Mouse (Mus musculus) hindbrain, embryonic 11.5 days (tissue): ENCODE measurements around the gene Gjd3. TPM values are rescaled to one million over a fixed set of nuclear protein-coding genes. Genes with fewer than 3 reads are reported as not detected.

Experiments
- ATAC-seq: fragments of 200-750 bp; cut with Nextera tagmentation; 2 replicates; pipeline ENCODE4 v1.8.0; 2017; ENCODE audit warnings: mild to moderate bottlenecking, moderate TSS enrichment, moderate library complexity; ENCODE audit not compliant: low FRiP score
- DNase-seq: peaks from one replicate; pipeline ENCODE4 v3.0.0-alpha.2; 2015; ENCODE audit warnings: low spot score
- H3K27ac ChIP-seq: fragments of 300-500 bp; sonication (generic); 2 replicates; pipeline ENCODE4 v1.5.1; 2014; ENCODE audit warnings: mild to moderate bottlenecking, low read depth, low read length
- H3K27me3 ChIP-seq: fragments of 300-500 bp; sonication (generic); 2 replicates; pipeline ENCODE4 v1.6.1; 2014; ENCODE audit warnings: mild to moderate bottlenecking, low read length, moderate library complexity, mixed read lengths; ENCODE audit not compliant: control insufficient read depth, insufficient read depth
- H3K36me3 ChIP-seq: fragments of 300-500 bp; sonication (generic); 2 replicates; pipeline ENCODE4 v1.6.1; 2014; ENCODE audit warnings: mild to moderate bottlenecking, low read length, moderate library complexity, mixed read lengths; ENCODE audit not compliant: control insufficient read depth, insufficient read depth
- H3K4me1 ChIP-seq: fragments of 300-500 bp; sonication (generic); replicated peaks from 2 replicates; pipeline ENCODE4 v1.6.1; 2014; ENCODE audit warnings: low read length, mixed read lengths; ENCODE audit not compliant: control insufficient read depth, insufficient read depth
- H3K4me2 ChIP-seq: fragments of 300-500 bp; sonication (generic); replicated peaks from 2 replicates; pipeline ENCODE4 v1.6.1; 2014; ENCODE audit warnings: mild to moderate bottlenecking, low read depth, low read length
- H3K4me3 ChIP-seq: fragments of 300-500 bp; sonication (generic); 2 replicates; pipeline ENCODE4 v1.5.1; 2014; ENCODE audit warnings: low read depth, low read length
- H3K9ac ChIP-seq: fragments of 300-500 bp; sonication (generic); 2 replicates; pipeline ENCODE4 v1.6.1; 2014; ENCODE audit warnings: low read depth, low read length
- H3K9me3 ChIP-seq: fragments of 300-500 bp; sonication (generic); 2 replicates; pipeline ENCODE4 v1.6.1; 2016; ENCODE audit warnings: low read length; ENCODE audit not compliant: control insufficient read depth
- WGBS: fragments of 180-500 bp; shearing (Covaris S2); extraction: QIAGEN DNeasy Blood & Tissue Kit; methylation state at CpG from one replicate; pipeline ENCODE4 v1.1.7; 2014; 5-methylcytosine and 5-hydroxymethylcytosine counted together
- polyA plus RNA-seq: library from polyadenylated mRNA; unstranded; fragments of >200 nt; fragmentation: Nextera tagmentation; extraction: Ambion mirVana; gene quantifications from 2 replicates; pipeline ENCODE4 v1.2.1, GENCODE M21; 2014

Gjd3 gene
- polyA plus RNA-seq, 1 experiment from 2014 or later = 0.28 TPM

DNA sequence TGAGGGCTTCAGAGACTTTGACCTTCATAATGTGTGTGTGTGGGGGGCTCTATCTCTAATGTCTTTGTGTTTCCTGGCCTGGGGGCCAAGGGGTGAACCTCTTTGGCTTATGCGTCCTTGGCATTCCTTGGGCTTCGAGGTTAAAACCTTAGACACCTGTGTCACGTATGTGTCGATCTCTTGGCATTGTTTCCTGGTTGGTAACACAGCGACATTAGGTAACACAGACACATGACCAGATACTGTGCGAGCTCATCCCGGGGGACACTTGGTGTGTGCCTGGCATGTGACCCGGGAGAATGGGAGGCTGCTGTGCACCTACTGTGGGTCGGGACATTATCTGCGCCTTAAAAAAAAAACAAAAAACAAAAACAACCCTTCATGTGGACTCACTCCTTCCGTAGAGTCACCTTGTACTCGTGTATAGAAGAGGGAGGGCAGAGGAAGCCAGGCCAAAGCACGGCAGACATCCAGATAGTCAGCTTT is 28.9 kb downstream of the Gjd3 start:
- Histone ChIP-seq H3K36me3 (no peaks in the 10 kb centered on the region), H3K4me2 (peak overlapping the region; percentile 21; the same call in 1 of the 2 replicates), H3K9me3 (no peaks in the 10 kb centered on the region), H3K4me1 (peaks cover 16% of the 10 kb centered on the region), H3K27ac (peak overlapping the region; percentile 71; the same call in 1 of the 2 replicates), H3K9ac (peak overlapping the region; percentile 34; the same call in 1 of the 2 replicates), H3K4me3 (no peak overlapping the region), H3K27me3 (no peaks in the 10 kb centered on the region)
- WGBS = 32% methylated on average over 13 of the region's 13 CpGs
- DNase-seq (no peak), ATAC-seq (no peak)

DNA sequence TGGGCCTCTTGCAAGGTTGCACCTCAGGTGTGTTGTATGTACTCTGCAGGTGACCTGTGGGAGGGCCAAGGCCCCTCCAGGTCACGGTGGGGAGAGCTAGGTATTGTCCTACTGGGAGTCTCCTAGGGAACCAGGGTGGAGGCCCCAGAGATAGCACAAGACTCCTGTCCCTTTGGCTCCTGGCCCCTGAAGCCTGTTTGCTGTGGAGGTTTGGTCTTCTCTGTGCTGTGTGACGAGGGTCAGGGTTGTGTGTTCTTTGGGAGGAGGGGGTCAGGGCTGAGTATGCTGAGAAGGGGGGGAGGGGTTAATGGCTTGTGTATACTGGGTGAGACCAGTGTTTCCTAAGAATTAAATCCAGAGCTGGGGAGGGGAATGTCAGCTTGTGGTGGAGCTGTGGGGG is 29.5 kb downstream of the Gjd3 start:
- Histone ChIP-seq H3K4me3 (no peak overlapping the region), H3K4me1 (peaks cover 16% of the 10 kb centered on the region), H3K27me3 (no peaks in the 10 kb centered on the region), H3K27ac (no peak overlapping the region), H3K9ac (no peak overlapping the region), H3K36me3 (no peaks in the 10 kb centered on the region), H3K4me2 (no peak overlapping the region), H3K9me3 (no peaks in the 10 kb centered on the region)
- ATAC-seq (peak; percentile 12; the same call in 1 of the 2 replicates), DNase-seq (peak; percentile 19)
- 27% methylated on average over 2 of the region's 2 CpGs for WGBS

DNA sequence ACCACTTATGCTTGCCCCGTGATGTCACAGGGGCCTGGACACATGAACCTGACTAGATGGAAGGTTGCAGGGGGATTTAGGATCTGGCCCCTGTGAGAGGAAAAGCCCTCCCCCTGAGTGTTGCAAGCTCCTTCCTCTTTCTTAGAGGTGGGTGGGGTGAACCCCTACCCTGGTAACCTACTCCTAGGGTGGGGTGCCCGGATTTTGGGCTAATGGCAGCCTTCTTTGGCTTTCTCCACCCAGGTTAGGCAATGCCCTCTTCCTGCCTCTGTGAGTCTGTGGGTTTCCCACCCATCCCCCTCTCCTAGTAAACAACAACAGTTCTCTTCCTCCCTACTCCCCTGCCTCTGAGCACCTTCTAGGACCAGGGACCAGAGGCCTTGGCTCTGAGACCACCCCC is 30.1 kb downstream of the Gjd3 start:
- H3K9me3 ChIP-seq = no peaks in the 10 kb centered on the region
- no peaks in the 10 kb centered on the region for H3K27me3 ChIP-seq
- peaks cover 16% of the 10 kb centered on the region for H3K4me1 ChIP-seq
- no peak overlapping the region for H3K4me3 ChIP-seq
- H3K27ac ChIP-seq = no peak overlapping the region
- H3K9ac ChIP-seq = no peak overlapping the region
- H3K4me2 ChIP-seq = no peak overlapping the region
- no peak for DNase-seq
- 71% methylated on average over 2 of the region's 2 CpGs for WGBS
- ATAC-seq = no peak
- no peaks in the 10 kb centered on the region for H3K36me3 ChIP-seq

- Histone ChIP-seq H3K4me1 (peaks cover 16% of the 10 kb centered on the region), H3K4me3 (no peak overlapping the region), H3K36me3 (no peaks in the 10 kb centered on the region), H3K9ac (no peak overlapping the region), H3K9me3 (no peaks in the 10 kb centered on the region), H3K27me3 (no peaks in the 10 kb centered on the region), H3K27ac (no peak overlapping the region), H3K4me2 (no peak overlapping the region)
- ATAC-seq (no peak), DNase-seq (no peak)
- 85% methylated on average over 1 of the region's 1 CpGs for WGBS
These were observed 30.7 kb downstream of the Gjd3 start for GRCm38 (mm10) chr11:98952111-98952510.

DNA sequence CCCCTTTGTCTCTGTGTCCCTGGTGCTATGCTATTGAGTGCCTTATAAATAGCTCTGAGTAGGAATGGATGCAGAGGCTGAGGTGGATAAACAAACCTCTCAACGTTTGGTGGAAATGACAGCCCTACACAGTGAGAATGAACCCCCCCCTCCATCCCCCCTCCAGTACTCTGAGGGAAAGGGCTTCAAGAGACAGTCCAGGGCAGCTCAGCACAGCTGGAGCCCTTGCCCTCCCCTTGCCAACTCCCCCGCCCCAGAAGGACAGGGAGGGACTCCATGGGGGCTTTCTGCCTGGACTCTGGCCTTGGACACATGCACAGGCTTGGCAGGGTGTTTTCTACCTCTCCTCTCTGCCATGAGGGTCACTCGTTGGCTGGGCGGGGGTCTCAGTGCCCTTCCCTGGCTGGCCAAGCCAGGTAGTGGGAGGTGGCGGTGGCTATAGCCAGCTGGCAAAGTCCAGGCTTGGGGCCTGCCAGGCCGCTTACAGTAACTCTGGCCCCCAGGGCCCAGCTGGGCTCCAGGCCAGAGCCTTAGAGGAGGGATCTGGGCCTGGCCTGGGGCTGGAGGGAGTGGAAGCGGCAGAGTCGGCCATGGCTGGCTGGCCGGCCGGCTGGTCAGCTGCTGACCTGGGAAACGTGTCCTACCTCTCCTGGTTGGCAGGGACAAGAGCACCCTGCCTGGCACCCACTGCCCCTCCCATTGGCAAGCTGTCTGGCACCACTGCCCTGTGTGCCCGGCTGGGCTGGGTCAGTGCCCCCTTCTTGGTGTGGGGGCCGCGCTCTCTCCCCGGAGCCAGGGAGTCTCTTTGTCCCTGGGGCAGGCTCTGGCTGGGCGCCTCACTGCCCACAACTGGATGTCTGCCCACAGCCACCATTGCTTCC is 31.6 kb downstream of the Gjd3 start:
- no peaks in the 10 kb centered on the region for H3K36me3 ChIP-seq
- 0 out of 2 replicates have a peak overlapping the region, but pooled peaks have one; percentile 17 for H3K27ac ChIP-seq
- H3K9me3 ChIP-seq = no peaks in the 10 kb centered on the region
- peaks cover 16% of the 10 kb centered on the region for H3K4me1 ChIP-seq
- WGBS = 75% methylated on average over 16 of the region's 16 CpGs
- no peak overlapping the region for H3K4me3 ChIP-seq
- no peak overlapping the region for H3K4me2 ChIP-seq
- no peaks in the 10 kb centered on the region for H3K27me3 ChIP-seq
- H3K9ac ChIP-seq = no peak overlapping the region
- DNase-seq (no peak), ATAC-seq (no peak)

DNA sequence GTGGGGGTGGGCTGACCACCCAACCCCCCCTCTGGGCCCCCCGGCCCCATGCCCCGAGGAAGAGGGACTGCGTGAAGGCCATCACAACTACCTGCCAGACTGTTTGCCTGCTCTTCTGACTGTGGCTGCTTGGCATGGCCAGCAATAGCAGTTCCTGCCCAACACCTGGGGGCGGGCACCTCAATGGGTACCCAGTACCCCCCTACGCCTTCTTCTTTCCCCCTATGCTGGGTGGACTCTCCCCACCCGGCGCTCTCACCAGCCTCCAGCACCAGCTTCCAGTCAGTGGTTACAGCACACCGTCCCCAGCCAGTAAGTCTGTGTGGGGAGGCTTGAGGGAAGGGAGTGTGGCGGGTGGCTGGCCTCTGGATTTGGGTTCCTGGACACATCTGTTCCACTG is 32.3 kb downstream of the Gjd3 start:
- Histone ChIP-seq H3K36me3 (no peaks in the 10 kb centered on the region), H3K27ac (no peak overlapping the region), H3K4me1 (peaks cover 16% of the 10 kb centered on the region), H3K27me3 (no peaks in the 10 kb centered on the region), H3K9me3 (no peaks in the 10 kb centered on the region), H3K4me2 (no peak overlapping the region), H3K4me3 (no peak overlapping the region), H3K9ac (no peak overlapping the region)
- 90% methylated on average over 9 of the region's 9 CpGs for WGBS
- no peak for DNase-seq
- ATAC-seq = no peak

DNA sequence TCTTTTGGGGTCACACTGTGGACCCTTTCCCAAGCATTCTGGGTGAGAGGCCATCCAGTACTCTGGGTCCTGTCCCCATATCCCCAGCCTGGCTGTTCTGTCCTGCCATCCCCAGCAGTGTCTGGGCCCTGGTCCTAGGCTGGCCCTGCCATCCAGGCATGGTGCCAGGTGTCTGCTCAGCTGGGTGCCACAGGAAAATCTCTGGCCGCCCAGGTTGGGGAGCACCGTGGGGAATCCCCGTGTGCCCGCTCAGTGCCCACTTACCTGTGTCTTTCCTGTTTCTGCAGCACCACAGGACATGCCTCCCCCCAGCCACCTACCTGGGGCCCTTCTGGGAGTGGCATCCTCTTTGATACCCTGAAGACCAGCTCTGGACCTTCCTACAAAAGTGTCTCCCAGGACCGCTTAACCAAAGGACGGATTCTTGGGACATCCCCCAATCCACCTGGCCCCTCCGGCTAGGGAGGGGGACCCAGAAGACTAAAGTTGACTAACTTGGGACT is 32.8 kb downstream of the Gjd3 start:
- H3K27me3 ChIP-seq = no peaks in the 10 kb centered on the region
- no peak for DNase-seq
- 84% methylated on average over 7 of the region's 7 CpGs for WGBS
- H3K9ac ChIP-seq = no peak overlapping the region
- H3K9me3 ChIP-seq = no peaks in the 10 kb centered on the region
- H3K36me3 ChIP-seq = no peaks in the 10 kb centered on the region
- no peak overlapping the region for H3K4me2 ChIP-seq
- no peak overlapping the region for H3K27ac ChIP-seq
- no peak overlapping the region for H3K4me3 ChIP-seq
- peaks cover 15% of the 10 kb centered on the region for H3K4me1 ChIP-seq
- no peak for ATAC-seq

DNA sequence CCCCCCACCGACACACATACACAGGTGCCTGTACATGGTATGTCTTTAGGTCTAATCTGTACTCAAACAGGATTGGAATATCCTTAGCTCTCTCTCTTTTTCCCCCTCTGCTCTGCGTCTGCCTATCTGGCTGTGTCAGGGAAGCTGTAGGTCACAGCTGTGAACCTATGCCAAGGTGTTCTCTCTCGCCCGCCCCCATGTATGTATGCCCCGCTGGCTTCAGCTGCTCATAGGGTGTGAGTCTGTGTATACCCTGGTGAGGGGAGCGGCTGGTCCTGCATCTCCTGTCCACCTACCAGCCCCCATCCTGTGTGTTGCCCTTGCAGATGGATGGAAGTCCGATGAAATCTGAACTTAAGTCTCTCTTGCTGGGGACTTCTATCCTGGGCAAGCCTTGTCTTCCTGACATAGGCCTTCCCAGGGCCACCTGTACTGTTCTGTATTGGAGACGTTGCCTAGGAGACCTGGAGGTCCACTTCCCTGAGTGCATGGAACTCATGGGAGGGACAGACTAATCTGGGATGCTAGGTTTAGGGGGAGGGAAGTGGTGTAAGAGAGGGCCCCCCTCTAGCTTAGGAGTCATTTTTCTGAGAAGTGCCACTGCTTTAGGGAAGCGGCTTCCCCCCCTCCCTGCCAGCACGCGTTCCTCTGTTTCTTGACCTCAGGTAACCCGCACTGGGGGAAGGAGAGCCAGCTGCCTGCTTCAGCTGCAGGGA is 33.4 kb downstream of the Gjd3 start:
- ATAC-seq (no peak), DNase-seq (no peak)
- no peak overlapping the region for H3K9ac ChIP-seq
- no peaks in the 10 kb centered on the region for H3K36me3 ChIP-seq
- no peak overlapping the region for H3K27ac ChIP-seq
- no peak overlapping the region for H3K4me3 ChIP-seq
- no peaks in the 10 kb centered on the region for H3K9me3 ChIP-seq
- peaks cover 9% of the 10 kb centered on the region for H3K4me1 ChIP-seq
- H3K4me2 ChIP-seq = no peak overlapping the region
- H3K27me3 ChIP-seq = no peaks in the 10 kb centered on the region
- 67% methylated on average over 12 of the region's 12 CpGs for WGBS
